Mouse (Mus musculus) 3134 (cell line): ENCODE results near the gene Imp3.
"Not testable (repeated sequence)": the region's sequence is repeated elsewhere in the genome, so short reads cannot be mapped to it uniquely, and the experiment has no call there.

Experiments used
- DNase-seq: peaks from one replicate; pipeline ENCODE4 v3.0.0-alpha.2; 2011; ENCODE audit warnings: low spot score; ENCODE audit not compliant: insufficient read length; ENCODE audit errors: extremely low read depth

Imp3 gene

GRCm38 (mm10) chr9:56918466-56918865, 18.8 kb upstream of the Imp3 start:
- no peak for DNase-seq

GRCm38 (mm10) chr9:56922746-56923145, 14.5 kb upstream of the Imp3 start:
- DNase-seq: no peak

GRCm38 (mm10) chr9:56923841-56924650, 13.2 kb upstream of the Imp3 start:
- no peak for DNase-seq

- peak; percentile 82 for DNase-seq
Measured at GRCm38 (mm10) chr9:56924651-56925027, 12.6 kb upstream of the Imp3 start.

GRCm38 (mm10) chr9:56925291-56926024, 11.8 kb upstream of the Imp3 start:
- DNase-seq: no peak

GRCm38 (mm10) chr9:56926025-56926360, 11.3 kb upstream of the Imp3 start:
- no peak for DNase-seq

GRCm38 (mm10) chr9:56926387-56926786, 10.9 kb upstream of the Imp3 start:
- DNase-seq: no peak

GRCm38 (mm10) chr9:56927191-56928012, 9.9 kb upstream of the Imp3 start:
- DNase-seq: no peak

- peak; percentile 96 for DNase-seq
Measured at GRCm38 (mm10) chr9:56928041-56928811, 9.0 kb upstream of the Imp3 start, which contains the start of gene Snx33. TSS of gene Snx33 (minus strand) at chr9:56928371.

- DNase-seq: no peak
Measured at GRCm38 (mm10) chr9:56929496-56929895, 7.8 kb upstream of the Imp3 start.

GRCm38 (mm10) chr9:56930556-56930955, 6.7 kb upstream of the Imp3 start:
- no peak for DNase-seq

GRCm38 (mm10) chr9:56936861-56937222, 433 bp upstream of the Imp3 start:
- no peak for DNase-seq

- DNase-seq: no peak
Measured at GRCm38 (mm10) chr9:56938374-56938773, 1.1 kb downstream of the Imp3 start.

- not testable (repeated sequence) for DNase-seq
Measured at GRCm38 (mm10) chr9:56947481-56947880, 10.2 kb downstream of the Imp3 start.

GRCm38 (mm10) chr9:56948699-56949098, 11.4 kb downstream of the Imp3 start:
- DNase-seq: not testable (repeated sequence)

- DNase-seq: no peak
Measured at GRCm38 (mm10) chr9:56949767-56950166, 12.5 kb downstream of the Imp3 start.

- DNase-seq: peak; percentile 96
Measured at GRCm38 (mm10) chr9:56950414-56951400, 13.4 kb downstream of the Imp3 start, which contains the start of gene Snupn. TSS of gene Snupn (plus strand) at chr9:56950878.

GRCm38 (mm10) chr9:56953562-56953961, 16.3 kb downstream of the Imp3 start:
- DNase-seq: no peak

- DNase-seq: no peak
Measured at GRCm38 (mm10) chr9:56956966-56957675, 19.8 kb downstream of the Imp3 start.
